Mouse (Mus musculus) lung, postnatal 0 days (tissue): ENCODE measurements around the gene Jmy. TPM values are rescaled to one million over a fixed set of nuclear protein-coding genes. Genes with fewer than 3 reads are reported as not detected.
A peak's percentile ranks its signal among the peaks of the same experiment; 100 is the strongest.

Experiments
- ATAC-seq: fragments of 200-750 bp; cut with Nextera tagmentation; 2 replicates; pipeline ENCODE4 v1.8.0; 2017; ENCODE audit warnings: moderate library complexity
- DNase-seq: peaks from one replicate; pipeline ENCODE4 v3.0.0-alpha.2; 2016; ENCODE audit warnings: low spot score
- H3K27ac ChIP-seq: fragments of 300-500 bp; sonication (generic); 2 replicates; pipeline ENCODE4 v1.5.1; 2014; ENCODE audit warnings: antibody characterized with exemption, mild to moderate bottlenecking, low read length, mixed read lengths
- H3K27me3 ChIP-seq: fragments of 300-500 bp; sonication (generic); replicated peaks from 2 replicates; pipeline ENCODE4 v1.6.1; 2014; ENCODE audit warnings: low read length, mixed read lengths; ENCODE audit not compliant: insufficient read depth
- H3K36me3 ChIP-seq: fragments of 300-500 bp; sonication (generic); 2 replicates; pipeline ENCODE4 v1.6.1; 2014; ENCODE audit warnings: low read length, mixed read lengths; ENCODE audit not compliant: insufficient read depth
- H3K4me1 ChIP-seq: fragments of 300-500 bp; sonication (generic); 2 replicates; pipeline ENCODE4 v1.6.1; 2014; ENCODE audit warnings: antibody characterized with exemption, low read depth, low read length, mixed read lengths; ENCODE audit not compliant: insufficient read depth
- H3K4me2 ChIP-seq: fragments of 300-500 bp; sonication (generic); replicated peaks from 2 replicates; pipeline ENCODE4 v1.6.1; 2014; ENCODE audit warnings: low read depth, mild to moderate bottlenecking, low read length, moderate library complexity, mixed read lengths
- H3K4me3 ChIP-seq: fragments of 300-500 bp; sonication (generic); 2 replicates; pipeline ENCODE4 v1.5.1; 2014; ENCODE audit warnings: low read depth, low read length
- H3K9ac ChIP-seq: fragments of 300-500 bp; sonication (generic); replicated peaks from 2 replicates; pipeline ENCODE4 v1.6.1; 2014; ENCODE audit warnings: low read depth, mild to moderate bottlenecking
- H3K9me3 ChIP-seq: fragments of 300-500 bp; sonication (generic); 2 replicates; pipeline ENCODE4 v1.6.1; 2016; ENCODE audit warnings: low read length, mixed read lengths
- CTCF ChIP-seq: IDR thresholded peaks from 2 replicates; pipeline ENCODE4 v1.5.1; 2016; ENCODE audit warnings: antibody characterized with exemption, mild to moderate bottlenecking
- EP300 ChIP-seq: IDR thresholded peaks from 2 replicates; pipeline ENCODE4 v1.6.1; 2016; ENCODE audit warnings: antibody characterized with exemption, mild to moderate bottlenecking, control low read depth
- WGBS: fragments of 180-500 bp; shearing (Covaris S2); extraction: QIAGEN DNeasy Blood & Tissue Kit; methylation state at CpG from one replicate; pipeline ENCODE4 v1.1.7; 2014; 5-methylcytosine and 5-hydroxymethylcytosine counted together
- polyA plus RNA-seq: library from polyadenylated mRNA; unstranded; fragments of >200 nt; fragmentation: Nextera tagmentation; extraction: Ambion mirVana; gene quantifications from 2 replicates; pipeline ENCODE4 v1.2.1, GENCODE M21; 2015

Gene Jmy
- polyA plus RNA-seq, 1 experiment from 2014 or later: 8.3 TPM

DNA sequence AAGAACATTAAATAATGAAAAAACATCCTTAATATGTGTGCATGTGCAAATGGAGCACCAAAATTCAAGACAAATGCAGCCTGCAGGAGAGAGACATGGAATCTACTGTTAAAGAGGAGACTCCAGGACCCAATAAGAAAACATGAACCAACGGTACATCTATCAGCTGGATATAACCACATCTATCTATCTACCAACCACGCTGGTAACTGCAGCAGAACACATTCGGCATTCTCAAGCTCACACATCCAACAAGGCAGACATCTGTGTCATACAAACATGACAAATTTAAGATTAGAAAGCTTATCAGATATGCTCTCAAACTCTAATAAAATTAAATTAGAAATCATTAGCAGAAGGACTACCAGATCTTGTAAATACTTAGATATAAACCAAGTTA is 21.3 kb downstream of the Jmy start:
- no peak overlapping the region for H3K4me2 ChIP-seq
- no peak for TF ChIP-seq EP300
- TF ChIP-seq CTCF: no peak
- no peak overlapping the region for H3K9ac ChIP-seq
- DNase-seq (no peak), ATAC-seq (no peak)
- no peak overlapping the region for H3K27ac ChIP-seq
- H3K36me3 ChIP-seq: no peaks in the 10 kb centered on the region
- no peak overlapping the region for H3K4me3 ChIP-seq
- H3K4me1 ChIP-seq: no peaks in the 10 kb centered on the region
- no peaks in the 10 kb centered on the region for H3K27me3 ChIP-seq
- no peaks in the 10 kb centered on the region for H3K9me3 ChIP-seq
- 91% methylated on average over 3 of the region's 3 CpGs for WGBS

DNA sequence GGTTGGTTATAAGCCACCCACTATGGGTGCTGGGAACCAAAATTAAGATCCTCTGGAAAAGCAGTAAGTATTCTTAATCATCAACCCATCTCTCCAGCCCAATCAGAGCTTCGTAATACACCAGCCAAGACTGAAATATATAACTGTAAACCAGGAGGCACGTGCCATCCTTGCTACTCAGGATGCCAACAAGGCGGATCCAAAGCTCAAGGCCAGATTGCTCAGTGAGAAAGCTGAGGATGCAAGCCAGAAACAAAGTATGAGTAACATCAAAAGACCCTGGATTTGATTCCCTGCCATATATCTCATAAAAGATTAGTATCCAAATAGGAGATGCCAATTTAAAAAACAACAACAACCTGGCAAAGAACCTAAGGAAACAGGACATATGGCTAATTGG is 31.3 kb downstream of the Jmy start:
- Histone ChIP-seq H3K27me3 (no peaks in the 10 kb centered on the region), H3K4me1 (no peaks in the 10 kb centered on the region), H3K9me3 (no peaks in the 10 kb centered on the region), H3K36me3 (no peaks in the 10 kb centered on the region; the same call in 1 of the 2 replicates), H3K9ac (no peak overlapping the region), H3K27ac (no peak overlapping the region), H3K4me3 (no peak overlapping the region), H3K4me2 (no peak overlapping the region)
- ATAC-seq: no peak
- TF ChIP-seq CTCF: no peak
- no peak for TF ChIP-seq EP300
- WGBS: 93% methylated on average over 3 of the region's 3 CpGs
- DNase-seq: no peak

DNA sequence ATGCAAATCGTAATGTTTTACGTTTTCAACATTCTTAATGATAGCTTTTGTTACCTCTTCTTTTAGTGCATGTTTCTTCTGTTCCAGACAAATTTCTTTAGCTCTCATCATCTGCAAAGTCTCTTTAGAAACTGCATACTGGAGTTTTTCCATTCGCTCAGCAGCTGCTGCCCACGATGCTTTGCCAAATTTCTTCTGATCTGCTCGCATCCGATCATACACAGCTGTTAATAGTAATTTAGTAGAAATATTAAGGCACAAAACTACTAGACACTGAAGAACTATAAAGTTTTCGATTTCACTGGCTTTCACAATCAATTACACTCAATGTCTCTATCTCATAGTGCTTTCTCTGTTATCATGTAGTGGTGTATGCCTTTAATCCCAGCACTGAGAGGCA is 40.0 kb downstream of the Jmy start:
- Histone ChIP-seq H3K4me3 (no peak overlapping the region), H3K4me1 (no peaks in the 10 kb centered on the region), H3K27ac (no peak overlapping the region), H3K9ac (no peak overlapping the region), H3K4me2 (no peak overlapping the region), H3K36me3 (0 out of 2 replicates have a peak, but pooled peaks cover 10% of the 10 kb centered on the region), H3K27me3 (no peaks in the 10 kb centered on the region), H3K9me3 (no peaks in the 10 kb centered on the region)
- TF ChIP-seq CTCF (no peak), EP300 (no peak)
- 83% methylated on average over 7 of the region's 7 CpGs for WGBS
- ATAC-seq (peak; percentile 52), DNase-seq (peak; percentile 62)

DNA sequence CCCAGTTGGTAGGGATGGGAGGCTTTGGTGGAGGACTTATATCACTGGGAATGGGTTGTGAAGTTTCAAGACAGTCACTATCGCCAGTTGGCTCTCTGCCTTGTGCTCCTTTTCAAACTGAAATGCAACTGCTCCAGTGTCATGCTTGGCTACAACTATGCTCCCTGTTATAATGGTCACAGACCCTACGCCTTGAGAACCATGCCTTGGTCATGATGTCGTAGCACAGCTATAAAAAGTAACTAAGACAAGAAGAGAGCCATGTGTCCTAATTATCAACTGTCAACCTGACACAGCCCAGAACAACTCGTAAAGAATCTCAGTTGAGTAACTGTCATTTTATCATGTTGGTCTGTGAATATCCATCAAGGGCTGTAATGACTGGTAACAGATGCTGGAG is 41.0 kb downstream of the Jmy start:
- peak; percentile 21; the same call in 1 of the 2 replicates for ATAC-seq
- H3K9me3 ChIP-seq: no peaks in the 10 kb centered on the region
- no peaks in the 10 kb centered on the region for H3K4me1 ChIP-seq
- no peak overlapping the region for H3K9ac ChIP-seq
- no peak for DNase-seq
- TF ChIP-seq CTCF (no peak), EP300 (no peak)
- no peaks in the 10 kb centered on the region for H3K27me3 ChIP-seq
- no peak overlapping the region for H3K4me3 ChIP-seq
- no peak overlapping the region for H3K4me2 ChIP-seq
- H3K27ac ChIP-seq: no peak overlapping the region
- peaks cover 14% of the 10 kb centered on the region; the same call in 1 of the 2 replicates for H3K36me3 ChIP-seq
- 79% methylated on average over 4 of the region's 4 CpGs for WGBS

- DNase-seq (no peak), ATAC-seq (no peak)
- Histone ChIP-seq H3K36me3 (peaks cover 14% of the 10 kb centered on the region), H3K27ac (no peak overlapping the region), H3K4me2 (no peak overlapping the region), H3K9ac (no peak overlapping the region), H3K4me3 (no peak overlapping the region), H3K27me3 (no peaks in the 10 kb centered on the region), H3K9me3 (no peaks in the 10 kb centered on the region), H3K4me1 (no peaks in the 10 kb centered on the region)
- 92% methylated on average over 6 of the region's 6 CpGs for WGBS
- no peak for TF ChIP-seq CTCF
- no peak for TF ChIP-seq EP300
Observed at GRCm38 (mm10) chr13:93453275-93453674, 46.3 kb downstream of the Jmy start.

- peaks cover 8% of the 10 kb centered on the region; the same call in 1 of the 2 replicates for H3K36me3 ChIP-seq
- no peak overlapping the region for H3K4me3 ChIP-seq
- no peak for ATAC-seq
- no peaks in the 10 kb centered on the region for H3K27me3 ChIP-seq
- TF ChIP-seq CTCF: no peak
- TF ChIP-seq EP300: no peak
- H3K9ac ChIP-seq: no peak overlapping the region
- no peak overlapping the region for H3K27ac ChIP-seq
- DNase-seq: no peak
- 94% methylated on average over 3 of the region's 3 CpGs for WGBS
- H3K4me2 ChIP-seq: no peak overlapping the region
- no peaks in the 10 kb centered on the region for H3K4me1 ChIP-seq
- H3K9me3 ChIP-seq: no peaks in the 10 kb centered on the region
Observed at GRCm38 (mm10) chr13:93440167-93440566, 59.4 kb downstream of the Jmy start.

DNA sequence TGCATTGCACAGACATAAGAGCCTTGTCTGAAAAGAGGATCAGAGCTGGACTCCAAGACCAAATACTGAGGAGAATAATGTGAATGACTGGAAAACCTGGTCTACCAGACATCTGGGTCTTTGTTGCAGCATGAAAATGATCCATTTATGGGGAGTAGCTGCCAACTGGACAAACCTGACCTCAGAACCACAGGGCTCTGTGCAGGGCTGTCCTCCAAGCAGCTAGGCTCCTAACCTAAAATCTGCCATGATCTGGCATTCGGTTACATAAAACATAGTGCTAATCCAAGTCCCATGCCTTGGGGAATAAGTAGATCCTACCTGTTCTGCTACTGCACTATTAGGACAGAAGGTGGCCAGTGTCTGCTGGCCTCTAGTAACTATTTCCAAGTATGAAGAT is 70.4 kb downstream of the Jmy start:
- DNase-seq (no peak), ATAC-seq (no peak)
- Histone ChIP-seq H3K4me2 (no peak overlapping the region), H3K36me3 (no peaks in the 10 kb centered on the region; the same call in 1 of the 2 replicates), H3K27ac (no peak overlapping the region), H3K4me1 (no peaks in the 10 kb centered on the region), H3K9ac (no peak overlapping the region), H3K27me3 (no peaks in the 10 kb centered on the region), H3K4me3 (no peak overlapping the region), H3K9me3 (no peaks in the 10 kb centered on the region)
- TF ChIP-seq CTCF (no peak), EP300 (no peak)
- WGBS: 97% methylated on average over 1 of the region's 1 CpGs
